Mouse (Mus musculus): ENCODE data around the gene Rnaseh2a. TPM values are rescaled to one million over a fixed set of nuclear protein-coding genes. Genes with fewer than 3 reads are reported as not detected.
"Not testable (repeated sequence)": the region's sequence is repeated elsewhere in the genome, so short reads cannot be mapped to it uniquely, and the experiment has no call there.

Rnaseh2a gene
- total and polyA plus RNA-seq, 3 experiments: 94.1 to 477 (median 174) TPM

GRCm38 (mm10) chr8:84911854-84912253 is 57.7 kb downstream of the Rnaseh2a start:
- ATAC-seq (ENCODE audit: extremely low read depth, insufficient number of reproducible peaks, low FRiP score, poor library complexity, severe bottlenecking) (no peak), DNase-seq (ENCODE audit: low spot score) (no peak)
- no peaks in the 10 kb centered on the region for H3K9me3 ChIP-seq (replicated peaks)
- no peaks in the 10 kb centered on the region for H3K27me3 ChIP-seq (ENCODE audit: insufficient read depth, low read length)
- H3K36me3 ChIP-seq (replicated peaks): peaks cover 72% of the 10 kb centered on the region
- TF ChIP-seq TAL1 (conservative IDR thresholded peaks at IDR 0.05; ENCODE audit: low read depth, low read length): no peak
- TF ChIP-seq GATA1 (IDR thresholded peaks at IDR 0.05; ENCODE audit: borderline replicate concordance, low read length): no peak
- no peak for TF ChIP-seq CTCF (IDR thresholded peaks at IDR 0.05; ENCODE audit: low read depth, low read length)
- no peak for TF ChIP-seq POLR2AphosphoS5 (IDR thresholded peaks at IDR 0.05; ENCODE audit: insufficient replicate concordance, low read depth, low read length)
- no peak for TF ChIP-seq GATA2 (IDR thresholded peaks at IDR 0.05; ENCODE audit: borderline replicate concordance, low read depth, low read length)
- peaks cover 75% of the 10 kb centered on the region for H3K4me1 ChIP-seq (ENCODE audit: insufficient read depth, low read depth, low read length)
- peak overlapping the region; percentile 73; the same call in 1 of the 2 replicates for H3K4me3 ChIP-seq (ENCODE audit: low read depth, low read length)

GRCm38 (mm10) chr8:84910551-84910950 is 59.0 kb downstream of the Rnaseh2a start:
- H3K9me3 ChIP-seq (replicated peaks): no peaks in the 10 kb centered on the region
- ATAC-seq (ENCODE audit: extremely low read depth, insufficient number of reproducible peaks, low FRiP score, poor library complexity, severe bottlenecking) (no peak), DNase-seq (ENCODE audit: low spot score) (no peak)
- peaks cover 69% of the 10 kb centered on the region for H3K4me1 ChIP-seq (ENCODE audit: insufficient read depth, low read depth, low read length)
- H3K27me3 ChIP-seq (ENCODE audit: insufficient read depth, low read length): no peaks in the 10 kb centered on the region
- TF ChIP-seq CTCF (IDR thresholded peaks at IDR 0.05; ENCODE audit: low read depth, low read length) (no peak), TAL1 (conservative IDR thresholded peaks at IDR 0.05; ENCODE audit: low read depth, low read length) (no peak), GATA2 (IDR thresholded peaks at IDR 0.05; ENCODE audit: borderline replicate concordance, low read depth, low read length) (no peak), POLR2AphosphoS5 (IDR thresholded peaks at IDR 0.05; ENCODE audit: insufficient replicate concordance, low read depth, low read length) (no peak), GATA1 (IDR thresholded peaks at IDR 0.05; ENCODE audit: borderline replicate concordance, low read length) (no peak)
- H3K4me3 ChIP-seq (ENCODE audit: low read depth, low read length): peak overlapping the region; percentile 74
- H3K36me3 ChIP-seq (replicated peaks): peaks cover 71% of the 10 kb centered on the region

- ATAC-seq (ENCODE audit: extremely low read depth, insufficient number of reproducible peaks, low FRiP score, poor library complexity, severe bottlenecking): no peak
- Histone ChIP-seq H3K36me3 (replicated peaks) (peaks cover 71% of the 10 kb centered on the region), H3K4me3 (ENCODE audit: low read depth, low read length) (peak overlapping the region; percentile 74), H3K27me3 (ENCODE audit: insufficient read depth, low read length) (no peaks in the 10 kb centered on the region), H3K9me3 (replicated peaks) (no peaks in the 10 kb centered on the region), H3K4me1 (ENCODE audit: insufficient read depth, low read depth, low read length) (peaks cover 69% of the 10 kb centered on the region)
- TF ChIP-seq GATA2 (IDR thresholded peaks at IDR 0.05; ENCODE audit: borderline replicate concordance, low read depth, low read length): no peak
- no peak for TF ChIP-seq GATA1 (IDR thresholded peaks at IDR 0.05; ENCODE audit: borderline replicate concordance, low read length)
- no peak for TF ChIP-seq CTCF (IDR thresholded peaks at IDR 0.05; ENCODE audit: low read depth, low read length)
- no peak for TF ChIP-seq TAL1 (conservative IDR thresholded peaks at IDR 0.05; ENCODE audit: low read depth, low read length)
- no peak for TF ChIP-seq POLR2AphosphoS5 (IDR thresholded peaks at IDR 0.05; ENCODE audit: insufficient replicate concordance, low read depth, low read length)
- peak; percentile 66 for DNase-seq (ENCODE audit: low spot score)
Observed at GRCm38 (mm10) chr8:84909949-84910348, 59.6 kb downstream of the Rnaseh2a start.

DNA sequence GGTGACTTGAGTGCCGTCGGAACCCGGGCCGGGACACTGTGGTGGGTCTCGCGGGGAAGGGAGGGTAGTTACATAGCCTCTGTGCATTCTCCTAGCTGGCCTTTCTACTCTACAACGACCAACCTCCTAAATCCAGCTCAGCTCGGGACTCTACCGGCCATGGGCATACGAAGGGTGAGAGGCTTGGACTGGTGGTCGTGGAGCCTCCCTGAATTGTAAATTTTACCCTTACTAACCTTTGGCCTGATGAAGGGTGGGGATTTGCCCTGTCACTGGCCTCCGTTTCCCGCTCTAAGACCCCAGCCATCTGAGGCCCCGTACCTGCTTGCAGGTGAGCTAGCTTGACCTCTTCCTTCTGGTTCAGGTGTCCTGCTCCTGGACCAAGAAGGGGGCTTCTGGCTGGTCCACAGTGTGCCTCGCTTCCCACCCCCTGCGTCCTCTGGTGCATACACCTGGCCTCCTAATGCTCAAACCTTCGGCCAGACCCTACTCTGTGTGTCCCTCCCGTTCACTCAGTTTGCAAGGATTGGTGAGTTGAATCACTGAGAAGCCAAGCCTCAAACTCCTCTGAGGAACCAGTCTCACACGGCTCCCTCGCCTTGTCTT is 60.3 kb downstream of the Rnaseh2a start:
- TF ChIP-seq GATA2 (IDR thresholded peaks at IDR 0.05; ENCODE audit: borderline replicate concordance, low read depth, low read length): no peak
- TF ChIP-seq POLR2AphosphoS5 (IDR thresholded peaks at IDR 0.05; ENCODE audit: insufficient replicate concordance, low read depth, low read length): peak; percentile 65; the same call in 1 of the 2 replicates
- H3K36me3 ChIP-seq (replicated peaks): peaks cover 76% of the 10 kb centered on the region
- ATAC-seq (ENCODE audit: extremely low read depth, insufficient number of reproducible peaks, low FRiP score, poor library complexity, severe bottlenecking) (no peak), DNase-seq (ENCODE audit: low spot score) (no peak)
- H3K4me1 ChIP-seq (ENCODE audit: insufficient read depth, low read depth, low read length): peaks cover 74% of the 10 kb centered on the region
- H3K27me3 ChIP-seq (ENCODE audit: insufficient read depth, low read length): no peaks in the 10 kb centered on the region
- H3K4me3 ChIP-seq (ENCODE audit: low read depth, low read length): peak overlapping the region; percentile 74
- no peaks in the 10 kb centered on the region for H3K9me3 ChIP-seq (replicated peaks)

GRCm38 (mm10) chr8:84908421-84909161 is 61.0 kb downstream of the Rnaseh2a start, which contains the start of gene Dnase2a:
TSS of gene Dnase2a (plus strand) at chr8:84908560.
- H3K4me1 ChIP-seq (ENCODE audit: insufficient read depth, low read depth, low read length): peaks cover 74% of the 10 kb centered on the region
- peak; percentile 89 for ATAC-seq (ENCODE audit: extremely low read depth, insufficient number of reproducible peaks, low FRiP score, poor library complexity, severe bottlenecking)
- H3K4me3 ChIP-seq (ENCODE audit: low read depth, low read length): peak within 1 kb of the TSS; percentile 74
- peaks cover 77% of the 10 kb centered on the region for H3K36me3 ChIP-seq (replicated peaks)
- no peaks in the 10 kb centered on the region for H3K27me3 ChIP-seq (ENCODE audit: insufficient read depth, low read length)
- no peaks in the 10 kb centered on the region for H3K9me3 ChIP-seq (replicated peaks)
- TF ChIP-seq CTCF (IDR thresholded peaks at IDR 0.05; ENCODE audit: low read depth, low read length) (no peak), POLR2AphosphoS5 (IDR thresholded peaks at IDR 0.05; ENCODE audit: insufficient replicate concordance, low read depth, low read length) (no peak), TAL1 (conservative IDR thresholded peaks at IDR 0.05; ENCODE audit: low read depth, low read length) (no peak), GATA2 (IDR thresholded peaks at IDR 0.05; ENCODE audit: borderline replicate concordance, low read depth, low read length) (no peak), GATA1 (IDR thresholded peaks at IDR 0.05; ENCODE audit: borderline replicate concordance, low read length) (no peak)
- peak; percentile 94 for DNase-seq (ENCODE audit: low spot score)

- H3K9me3 ChIP-seq (replicated peaks); H3K27me3 ChIP-seq (ENCODE audit: insufficient read depth, low read length); DNase-seq (ENCODE audit: low spot score); ATAC-seq (ENCODE audit: extremely low read depth, insufficient number of reproducible peaks, low FRiP score, poor library complexity, severe bottlenecking): not testable (repeated sequence)
- H3K4me1 ChIP-seq (ENCODE audit: insufficient read depth, low read depth, low read length): peaks cover 72% of the 10 kb centered on the region
- peaks cover 81% of the 10 kb centered on the region for H3K36me3 ChIP-seq (replicated peaks)
- peak overlapping the region; percentile 74; the same call in 1 of the 2 replicates for H3K4me3 ChIP-seq (ENCODE audit: low read depth, low read length)
Observed at GRCm38 (mm10) chr8:84907979-84908378, 61.6 kb downstream of the Rnaseh2a start.
